ENCODE assay signal across 18 mouse cellular contexts in genomic region chr14:41104853-41105444, GRCm38 (mm10). TPM values are rescaled to one million over a fixed set of nuclear protein-coding genes. Genes with fewer than 3 reads are reported as not detected.
A peak's percentile ranks its signal among the peaks of the same experiment; 100 is the strongest.
DNase-seq lines count a peak whose midpoint lies in the region; ATAC-seq and TF ChIP-seq lines count a peak whose summit lies in the region.
"Had no signal": no experiment of that assay in that cellular context is flagged by ENCODE, and none has a peak within 500 bp of the region (broad histone marks: within the 10 kb centered on the region; RNA-seq: fewer than 3 reads in every experiment).

Gene Mat1a (plus strand): TSS chr14:41105035.

- H3K27ac ChIP-seq in heart, embryonic 16.5 days (ENCODE audit: low read length) = no peak within 1 kb of the TSS
- H3K27ac ChIP-seq in lung, embryonic 14.5 days (ENCODE audit: low read depth) = peak within 1 kb of the TSS; percentile 46; the same call in 1 of the 2 replicates
- no peak within 1 kb of the TSS for H3K27ac ChIP-seq in stomach, embryonic 14.5 days (ENCODE audit: low read length)
- no peak within 1 kb of the TSS for H3K27ac ChIP-seq in midbrain, embryonic 16.5 days (ENCODE audit: low read length)
- H3K27ac ChIP-seq: neural tube, embryonic 13.5 days had no signal

- ATAC-seq in heart, embryonic 16.5 days (replicated peaks; ENCODE audit: extremely low read depth, insufficient read depth, low FRiP score) = no peak
- ATAC-seq in lung, embryonic 14.5 days (ENCODE audit: insufficient read depth) = peak; percentile 84; the same call in 1 of the 2 replicates
- ATAC-seq in stomach, embryonic 14.5 days (ENCODE audit: insufficient number of reproducible peaks, insufficient read depth, low FRiP score, low read depth) = peak; percentile 74; the same call in 1 of the 2 replicates
- ATAC-seq in midbrain, embryonic 16.5 days = no peak
- ATAC-seq: forebrain, embryonic 14.5 days had no signal

- no peak for TF ChIP-seq CTCF in lung, embryonic 14.5 days (IDR thresholded peaks at IDR 0.05; ENCODE audit: low read depth)

- H3K4me2 ChIP-seq in heart, embryonic 16.5 days (ENCODE audit: low read depth, low read length) = peak within 1 kb of the TSS; percentile 56
- peak within 1 kb of the TSS; percentile 11; the same call in 1 of the 2 replicates for H3K4me2 ChIP-seq in lung, embryonic 14.5 days
- no peak within 1 kb of the TSS for H3K4me2 ChIP-seq in stomach, embryonic 14.5 days (replicated peaks; ENCODE audit: low read depth, low read length)
- H3K4me2 ChIP-seq in midbrain, embryonic 16.5 days (ENCODE audit: low read length) = no peak within 1 kb of the TSS
- H3K4me2 ChIP-seq: neural tube, embryonic 13.5 days had no signal

- no peaks in the 10 kb centered on the region for H3K4me1 ChIP-seq in heart, embryonic 16.5 days (ENCODE audit: control insufficient read depth, insufficient read depth, low read length)
- H3K4me1 ChIP-seq in lung, embryonic 14.5 days (ENCODE audit: insufficient read depth) = no peaks in the 10 kb centered on the region
- no peaks in the 10 kb centered on the region for H3K4me1 ChIP-seq in stomach, embryonic 14.5 days (ENCODE audit: control insufficient read depth, insufficient read depth, low read length)
- H3K4me1 ChIP-seq in midbrain, embryonic 16.5 days (ENCODE audit: control insufficient read depth, insufficient read depth, low read length) = no peaks in the 10 kb centered on the region
- H3K4me1 ChIP-seq: neural tube, embryonic 13.5 days had no signal

- 44% methylated on average over 10 of the region's 10 CpGs for WGBS in heart, embryonic 16.5 days
- WGBS in lung, embryonic 14.5 days = 50% methylated on average over 10 of the region's 10 CpGs
- 60% methylated on average over 10 of the region's 10 CpGs for WGBS in stomach, embryonic 14.5 days
- 75% methylated on average over 10 of the region's 10 CpGs for WGBS in midbrain, embryonic 16.5 days

- H3K27me3 ChIP-seq in heart, embryonic 16.5 days (ENCODE audit: control insufficient read depth, insufficient read depth, low read length) = no peaks in the 10 kb centered on the region
- H3K27me3 ChIP-seq in lung, embryonic 14.5 days (ENCODE audit: insufficient read depth, low read length) = no peaks in the 10 kb centered on the region
- H3K27me3 ChIP-seq in stomach, embryonic 14.5 days (ENCODE audit: control insufficient read depth, insufficient read depth, low read length) = no peaks in the 10 kb centered on the region
- no peaks in the 10 kb centered on the region for H3K27me3 ChIP-seq in midbrain, embryonic 16.5 days (ENCODE audit: control insufficient read depth, insufficient read depth, low read depth, low read length)
- H3K27me3 ChIP-seq: neural tube, embryonic 13.5 days had no signal

- H3K36me3 ChIP-seq in heart, embryonic 16.5 days (ENCODE audit: control insufficient read depth, insufficient read depth) = no peaks in the 10 kb centered on the region
- H3K36me3 ChIP-seq in lung, embryonic 14.5 days (ENCODE audit: insufficient read depth) = no peaks in the 10 kb centered on the region
- H3K36me3 ChIP-seq in stomach, embryonic 14.5 days (ENCODE audit: control insufficient read depth, insufficient read depth, low read length) = no peaks in the 10 kb centered on the region
- H3K36me3 ChIP-seq in midbrain, embryonic 16.5 days (ENCODE audit: control insufficient read depth, insufficient read depth, low read length) = no peaks in the 10 kb centered on the region
- H3K36me3 ChIP-seq: neural tube, embryonic 13.5 days had no signal

- no peaks in the 10 kb centered on the region for H3K9me3 ChIP-seq in heart, embryonic 16.5 days (replicated peaks; ENCODE audit: control insufficient read depth, low read length)
- H3K9me3 ChIP-seq in lung, embryonic 14.5 days (ENCODE audit: low read depth, low read length) = no peaks in the 10 kb centered on the region
- H3K9me3 ChIP-seq in stomach, embryonic 14.5 days (ENCODE audit: control insufficient read depth, low read depth, low read length) = no peaks in the 10 kb centered on the region
- H3K9me3 ChIP-seq in midbrain, embryonic 16.5 days (replicated peaks; ENCODE audit: control insufficient read depth, low read length, poor library complexity, severe bottlenecking) = no peaks in the 10 kb centered on the region
- H3K9me3 ChIP-seq: neural tube, embryonic 13.5 days had no signal

- H3K4me3 ChIP-seq in heart, embryonic 16.5 days (ENCODE audit: low read length) = peak within 1 kb of the TSS; percentile 36
- H3K4me3 ChIP-seq in lung, embryonic 14.5 days (ENCODE audit: low read depth, low read length) = no peak within 1 kb of the TSS
- H3K4me3 ChIP-seq in stomach, embryonic 14.5 days (ENCODE audit: low read depth, low read length) = no peak within 1 kb of the TSS
- H3K4me3 ChIP-seq in midbrain, embryonic 16.5 days (ENCODE audit: low read depth, low read length) = no peak within 1 kb of the TSS
- H3K4me3 ChIP-seq: neural tube, embryonic 13.5 days had no signal

- H3K9ac ChIP-seq in heart, embryonic 16.5 days (ENCODE audit: low read length) = 0 out of 2 replicates have a peak within 1 kb of the TSS, but pooled peaks have one; percentile 24
- H3K9ac ChIP-seq in lung, embryonic 14.5 days = no peak within 1 kb of the TSS
- no peak within 1 kb of the TSS for H3K9ac ChIP-seq in stomach, embryonic 14.5 days (replicated peaks; ENCODE audit: low read depth, low read length)
- no peak within 1 kb of the TSS for H3K9ac ChIP-seq in midbrain, embryonic 16.5 days (ENCODE audit: low read depth, low read length)
- H3K9ac ChIP-seq: neural tube, embryonic 13.5 days had no signal

- DNase-seq in adrenal gland, adult 2 months = peak; percentile 10
- DNase-seq in adrenal gland, adult (ENCODE audit: inconsistent age in 2 of 2, low spot score in 1 of 2) = no peak
- no peak for DNase-seq in heart, postnatal 4 days
- peak; percentile 52 for DNase-seq in lung, embryonic 14.5 days
- no peak for DNase-seq in layer of hippocampus, adult 11-12 months (ENCODE audit: low spot score)
- DNase-seq: cerebellum, postnatal 10 days; kidney, adult 2 months; midbrain, embryonic 14.5 days had no signal

RNA-seq across cellular contexts. Expression of gene Mat1a, which starts in this region (rescaled TPM):
- total RNA-seq in adrenal gland, adult 2 months (2021) = 1 to 10 TPM in 1 of 2 experiments, under 1 TPM in 1; 0.41 to 5.4 TPM
- polyA plus RNA-seq in adrenal gland, adult 2 months (2012; rRNA removed) = 0.22 TPM in 1 of 2 replicates, not detected in the other
- polyA plus RNA-seq in heart, embryonic 16.5 days (2015; fragmentation: Nextera tagmentation; extraction: Ambion mirVana) = 0.41 and 1.2 TPM in 2 replicates
- under 1 TPM in 1 of 2 experiments, not detected in 1; 0.19 TPM for total RNA-seq in heart, postnatal 4 days (2021)
- 2.6 and 4.0 TPM in 2 replicates for polyA plus RNA-seq in lung, embryonic 14.5 days (2014; fragmentation: Nextera tagmentation; extraction: Ambion mirVana)
- polyA plus RNA-seq in stomach, embryonic 14.5 days (2014; fragmentation: Nextera tagmentation; extraction: Ambion mirVana) = 1.2 TPM in 1 of 2 replicates, not detected in the other
- polyA plus RNA-seq in midbrain, embryonic 16.5 days (2015; fragmentation: Nextera tagmentation; extraction: Ambion mirVana) = not detected in 2 replicates
- total RNA-seq: layer of hippocampus, adult 18-20 months; left cerebral cortex, adult 8-10 months had no signal
- polyA plus RNA-seq: embryonic facial prominence, embryonic 11.5 days; forebrain, embryonic 14.5 days; hindbrain, embryonic 11.5 days; limb, embryonic 14.5 days; midbrain, embryonic 14.5 days; neural tube, embryonic 13.5 days had no signal

Comparison
In these comparisons a context has a peak if more than half of its experiments do, and no peak if none do; other contexts are left out.
1. DNase-seq: peak in adrenal gland, adult 2 months (single experiment) and lung, embryonic 14.5 days (single experiment); none in adrenal gland, adult (0 of 2), heart, postnatal 4 days (single experiment) and layer of hippocampus, adult 11-12 months (single experiment).
2. ATAC-seq: peak in lung, embryonic 14.5 days (single experiment) and stomach, embryonic 14.5 days (single experiment); none in heart, embryonic 16.5 days (single experiment) and midbrain, embryonic 16.5 days (single experiment).
3. H3K4me2 ChIP-seq: peak in heart, embryonic 16.5 days (single experiment) and lung, embryonic 14.5 days (single experiment); none in stomach, embryonic 14.5 days (single experiment) and midbrain, embryonic 16.5 days (single experiment).